Mouse (Mus musculus) heart, adult 2 months (tissue): ENCODE measurements around the gene Rsrc1.

ENCODE experiments used
- CTCF ChIP-seq: fragments of 200-600 bp; IDR thresholded peaks from 2 replicates; pipeline ENCODE4 v1.8.1; 2022; ENCODE audit warnings: antibody characterized with exemption, mild to moderate bottlenecking, moderate library complexity
- POLR2A ChIP-seq: fragments of 200-500 bp; IDR thresholded peaks from 2 replicates; pipeline ENCODE4 v1.6.1; 2011; ENCODE audit warnings: mild to moderate bottlenecking, low read depth, low read length, control low read depth; ENCODE audit not compliant: insufficient read depth

DNA sequence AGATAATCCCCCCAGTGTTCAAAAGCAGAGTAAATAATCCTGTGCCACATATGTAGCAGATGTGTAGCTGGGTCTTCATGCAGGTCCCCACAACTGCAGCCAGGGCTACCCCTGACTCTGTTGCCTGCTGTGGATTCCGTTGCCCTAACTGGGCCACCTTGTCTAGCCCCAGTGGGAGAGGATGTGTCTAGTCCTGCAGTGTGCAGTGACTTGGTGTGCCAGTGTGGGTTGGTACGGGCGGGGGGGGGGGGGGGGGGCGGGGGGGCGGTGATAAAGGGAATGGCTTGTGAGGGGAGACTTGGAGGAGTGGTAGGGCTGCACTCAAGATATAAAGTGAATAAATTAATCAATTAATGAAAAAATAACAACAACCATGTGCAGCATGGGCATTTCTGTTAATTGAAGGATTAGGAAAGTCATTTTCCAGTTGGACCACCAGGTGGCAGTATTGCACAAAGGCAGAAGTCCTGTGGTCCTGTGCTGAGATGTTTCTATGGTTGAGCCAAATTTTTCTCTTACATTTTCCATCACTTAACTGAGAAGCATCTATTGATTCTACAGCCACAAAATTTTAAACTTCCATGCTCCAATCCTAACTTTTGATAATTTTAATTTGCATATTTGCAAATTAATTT, 371.1 kb downstream of the Rsrc1 start:
- TF ChIP-seq CTCF (peak; percentile 87), POLR2A (no peak)
